Mouse (Mus musculus) heart, postnatal 10 days (tissue): Measurements from ENCODE around the gene Spice1. TPM values are rescaled to one million over a fixed set of nuclear protein-coding genes. Genes with fewer than 3 reads are reported as not detected.

ENCODE experiments used
- total RNA-seq, 2 experiments: library from RNA; stranded (reverse); gene quantifications; 2 replicates each; pipeline ENCODE4 v1.2.3; 2021

The Spice1 gene
- total RNA-seq, 2 experiments from 2014 or later = 6.8 to 8.9 TPM

Other genes starting within 250 kb of the Spice1 start
- gene Atp6v1a, start 207.4 kb upstream of the Spice1 start, total RNA-seq = 10 to 100 TPM; 45.2 to 50.3 TPM
- gene Naa50, start 207.3 kb upstream of the Spice1 start, total RNA-seq = 10 to 100 TPM; 72.1 to 76.8 TPM
- 10 to 100 TPM; 23.0 to 24.5 TPM for gene Usf3, start 173.9 kb upstream of the Spice1 start, total RNA-seq
- under 1 TPM; 0.27 to 0.36 TPM for gene Sidt1, start 13.9 kb upstream of the Spice1 start, total RNA-seq
- gene Cfap44, start 47.7 kb downstream of the Spice1 start, total RNA-seq = not detected
- 1 to 10 TPM; 9.0 to 9.4 TPM for gene Boc, start 211.8 kb downstream of the Spice1 start, total RNA-seq